Mouse (Mus musculus): Measurements from ENCODE around the gene Dhfr. TPM values are rescaled to one million over a fixed set of nuclear protein-coding genes. Genes with fewer than 3 reads are reported as not detected.

The Dhfr gene
- polyA plus RNA-seq, 1 experiment from 2014 or later, result 11.7 TPM

DNA sequence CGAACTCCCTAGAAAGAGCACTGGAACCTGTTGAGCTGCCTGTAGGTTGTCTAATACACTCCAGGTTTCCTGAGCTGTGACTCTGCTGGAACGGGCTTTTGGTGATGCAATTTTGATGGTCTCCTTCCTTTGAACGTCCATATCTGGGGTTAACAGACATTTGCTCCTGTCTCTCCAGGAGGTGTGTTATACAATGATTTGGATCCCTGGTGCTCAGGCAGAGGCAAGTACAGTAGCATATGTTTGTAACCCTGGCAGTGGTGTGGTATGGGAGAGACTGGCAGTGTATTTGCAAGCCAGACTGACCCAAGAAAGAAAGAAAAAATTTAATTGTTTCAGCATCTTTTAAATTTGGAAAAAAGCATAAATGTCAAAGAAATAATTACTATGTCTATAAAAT, 32.8 kb downstream of the Dhfr start:
- no peaks in the 10 kb centered on the region for H3K9me3 ChIP-seq (ENCODE audit: control insufficient read depth, low read length)
- no peak overlapping the region for H3K4me2 ChIP-seq (ENCODE audit: low read length)
- no peaks in the 10 kb centered on the region for H3K27me3 ChIP-seq (ENCODE audit: control insufficient read depth, insufficient read depth, low read length)
- 80% methylated on average over 3 of the region's 3 CpGs for WGBS
- H3K9ac ChIP-seq (ENCODE audit: low read length), result no peak overlapping the region
- H3K4me1 ChIP-seq (ENCODE audit: control insufficient read depth in 2 of 2, insufficient read depth in 2 of 2, low read length in 2 of 2), result no peaks in the 10 kb centered on the region
- ATAC-seq (ENCODE audit: insufficient number of reproducible peaks, insufficient read depth, low FRiP score, low read depth), result no peak
- H3K4me3 ChIP-seq (ENCODE audit: control insufficient read depth in 1 of 2, insufficient read depth in 1 of 2, low read depth in 1 of 2, low read length in 2 of 2), result no peak overlapping the region
- H3K36me3 ChIP-seq (ENCODE audit: control insufficient read depth, insufficient read depth, low read length), result 0 out of 2 replicates have a peak, but pooled peaks cover 3% of the 10 kb centered on the region
- no peak overlapping the region for H3K27ac ChIP-seq (replicated peaks in 1 of 2; ENCODE audit: control insufficient read depth in 1 of 2, insufficient read depth in 1 of 2, low read depth in 2 of 2, low read length in 2 of 2)

DNA sequence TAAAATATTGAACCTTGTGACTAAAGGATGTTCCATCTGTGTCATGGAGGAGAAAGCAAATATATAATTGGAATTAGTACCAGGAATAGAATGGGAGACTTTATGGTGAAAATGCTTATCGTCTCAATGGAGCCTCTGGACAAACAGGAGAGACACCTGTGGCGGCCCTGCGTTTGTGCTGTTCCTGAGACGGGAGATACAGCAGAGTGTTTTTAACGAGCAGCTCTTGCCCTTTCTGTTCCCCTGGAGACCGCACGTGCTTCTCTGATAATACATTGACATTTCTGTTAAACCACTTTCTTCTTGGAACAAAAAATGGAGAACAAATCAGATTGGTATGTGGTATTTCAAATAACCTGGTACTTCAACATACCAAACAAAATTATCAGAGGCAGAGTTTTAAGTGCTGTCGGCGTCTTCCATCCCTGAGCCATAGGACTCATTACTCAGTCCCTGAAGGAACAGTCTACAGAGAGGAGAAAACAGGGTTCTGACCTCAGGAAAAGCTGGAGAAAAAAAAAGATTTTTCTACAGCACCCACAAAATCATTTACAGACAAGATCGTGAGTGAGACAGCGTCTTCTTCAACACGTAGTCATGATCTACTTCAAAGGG, 38.6 kb downstream of the Dhfr start:
- ATAC-seq (ENCODE audit: insufficient number of reproducible peaks, insufficient read depth, low FRiP score, low read depth), result no peak
- no peaks in the 10 kb centered on the region for H3K9me3 ChIP-seq (ENCODE audit: control insufficient read depth, low read length)
- no peaks in the 10 kb centered on the region for H3K4me1 ChIP-seq (ENCODE audit: control insufficient read depth in 2 of 2, insufficient read depth in 2 of 2, low read length in 2 of 2)
- no peaks in the 10 kb centered on the region for H3K36me3 ChIP-seq (ENCODE audit: control insufficient read depth, insufficient read depth, low read length)
- H3K27me3 ChIP-seq (ENCODE audit: control insufficient read depth, insufficient read depth, low read length), result no peaks in the 10 kb centered on the region
- H3K4me3 ChIP-seq (ENCODE audit: control insufficient read depth in 1 of 2, insufficient read depth in 1 of 2, low read depth in 1 of 2, low read length in 2 of 2), result no peak overlapping the region
- no peak overlapping the region for H3K9ac ChIP-seq (ENCODE audit: low read length)
- WGBS, result 72% methylated on average over 12 of the region's 12 CpGs
- H3K27ac ChIP-seq (replicated peaks in 1 of 2; ENCODE audit: control insufficient read depth in 1 of 2, insufficient read depth in 1 of 2, low read depth in 2 of 2, low read length in 2 of 2), result no peak overlapping the region
- H3K4me2 ChIP-seq (ENCODE audit: low read length), result no peak overlapping the region

DNA sequence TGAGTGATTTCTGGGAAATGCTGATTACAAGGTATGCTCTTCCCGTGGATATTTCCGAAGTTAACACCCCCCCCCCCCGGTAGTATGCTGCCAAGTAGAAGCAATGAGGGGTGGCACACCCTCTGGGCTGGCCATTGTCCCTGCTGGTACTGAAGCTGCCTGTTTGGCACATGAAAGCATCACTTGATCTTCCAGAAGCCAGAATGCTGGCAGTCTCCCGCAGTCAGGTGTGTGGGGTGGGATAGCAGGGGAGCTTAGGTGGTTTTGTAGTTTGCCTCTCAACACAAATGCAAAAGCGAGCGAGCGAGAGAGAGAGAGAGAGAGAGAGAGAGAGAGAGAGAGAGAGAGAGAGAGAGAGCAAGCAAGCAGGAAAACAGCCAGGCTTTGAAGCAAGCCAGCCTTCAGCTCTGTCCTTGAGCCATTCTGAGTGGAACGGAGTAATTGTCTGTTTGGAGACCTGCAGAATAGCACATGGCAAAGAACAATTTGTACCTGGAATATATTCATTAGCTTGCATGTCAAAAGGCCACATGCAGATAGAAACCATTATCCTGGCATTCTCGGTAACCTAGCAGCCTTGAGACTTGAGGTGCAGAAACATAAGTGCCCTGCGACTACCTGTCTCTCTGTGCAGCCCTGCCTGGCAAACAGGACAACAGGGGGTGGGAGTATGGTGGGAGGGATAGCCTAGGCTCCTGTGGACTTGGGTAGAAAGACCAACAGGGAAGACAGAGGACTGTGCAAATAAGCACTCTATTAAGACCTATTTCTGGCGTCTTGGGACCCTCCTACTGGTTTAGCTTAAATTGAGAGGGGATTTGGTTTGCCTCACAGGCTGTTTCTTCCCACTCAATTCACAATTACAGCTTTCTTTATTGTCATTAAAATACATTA, 44.2 kb downstream of the Dhfr start:
- Histone ChIP-seq H3K27ac (replicated peaks in 1 of 2; ENCODE audit: control insufficient read depth in 1 of 2, insufficient read depth in 1 of 2, low read depth in 2 of 2, low read length in 2 of 2) (no peak overlapping the region), H3K4me1 (ENCODE audit: control insufficient read depth in 2 of 2, insufficient read depth in 2 of 2, low read length in 2 of 2) (no peaks in the 10 kb centered on the region), H3K4me3 (ENCODE audit: control insufficient read depth in 1 of 2, insufficient read depth in 1 of 2, low read depth in 1 of 2, low read length in 2 of 2) (no peak overlapping the region), H3K36me3 (ENCODE audit: control insufficient read depth, insufficient read depth, low read length) (no peaks in the 10 kb centered on the region), H3K27me3 (ENCODE audit: control insufficient read depth, insufficient read depth, low read length) (no peaks in the 10 kb centered on the region), H3K9ac (ENCODE audit: low read length) (no peak overlapping the region), H3K9me3 (ENCODE audit: control insufficient read depth, low read length) (no peaks in the 10 kb centered on the region), H3K4me2 (ENCODE audit: low read length) (no peak overlapping the region)
- WGBS, result 72% methylated on average over 11 of the region's 11 CpGs
- ATAC-seq (ENCODE audit: insufficient number of reproducible peaks, insufficient read depth, low FRiP score, low read depth), result no peak

DNA sequence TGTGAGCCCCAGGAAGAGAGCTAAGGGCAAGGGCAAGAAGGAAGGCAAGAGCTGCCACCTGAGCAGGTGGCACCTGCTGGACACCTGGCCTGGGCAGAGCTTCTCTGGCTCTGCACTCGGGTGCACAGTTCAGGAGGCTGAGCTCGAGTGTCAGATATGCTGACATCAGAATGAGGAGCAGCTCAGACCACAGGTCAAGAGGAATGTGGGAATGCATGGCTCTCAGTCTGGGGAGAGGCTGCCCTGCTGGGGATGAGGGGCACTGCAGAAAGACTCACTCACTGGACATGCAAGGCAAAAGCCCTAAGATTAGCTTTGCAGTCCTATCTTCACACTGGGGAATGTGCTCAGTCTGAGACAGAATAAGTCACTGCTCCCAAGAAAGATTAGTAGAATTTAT, 47.5 kb downstream of the Dhfr start:
- H3K9me3 ChIP-seq (ENCODE audit: control insufficient read depth, low read length), result no peaks in the 10 kb centered on the region
- no peak overlapping the region for H3K4me2 ChIP-seq (ENCODE audit: low read length)
- H3K36me3 ChIP-seq (ENCODE audit: control insufficient read depth, insufficient read depth, low read length), result no peaks in the 10 kb centered on the region
- no peak overlapping the region for H3K27ac ChIP-seq (replicated peaks in 1 of 2; ENCODE audit: control insufficient read depth in 1 of 2, insufficient read depth in 1 of 2, low read depth in 2 of 2, low read length in 2 of 2)
- H3K27me3 ChIP-seq (ENCODE audit: control insufficient read depth, insufficient read depth, low read length), result no peaks in the 10 kb centered on the region
- H3K4me1 ChIP-seq (ENCODE audit: control insufficient read depth in 2 of 2, insufficient read depth in 2 of 2, low read length in 2 of 2), result no peaks in the 10 kb centered on the region
- 29% methylated on average over 2 of the region's 2 CpGs for WGBS
- ATAC-seq (ENCODE audit: insufficient number of reproducible peaks, insufficient read depth, low FRiP score, low read depth), result no peak
- no peak overlapping the region for H3K4me3 ChIP-seq (ENCODE audit: control insufficient read depth in 1 of 2, insufficient read depth in 1 of 2, low read depth in 1 of 2, low read length in 2 of 2)
- no peak overlapping the region for H3K9ac ChIP-seq (ENCODE audit: low read length)

DNA sequence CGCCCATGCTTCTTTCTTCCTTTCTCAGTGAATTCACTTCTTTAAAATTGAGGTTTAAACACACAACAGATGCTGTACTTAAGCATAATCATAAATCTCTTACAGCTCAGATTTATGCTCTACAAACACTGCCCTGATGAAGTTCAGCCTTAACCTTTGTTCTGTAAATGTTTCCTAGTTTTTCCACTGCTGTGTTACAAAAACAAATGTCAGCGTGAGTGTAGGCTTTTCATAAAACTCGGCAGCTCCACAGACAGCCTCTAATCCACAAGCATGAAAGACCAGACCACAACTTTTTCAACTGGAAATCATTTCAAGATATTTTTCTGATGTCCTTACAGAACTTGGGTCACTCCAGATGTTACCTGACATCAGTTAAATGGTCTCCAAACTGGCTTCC, 49.0 kb downstream of the Dhfr start:
- Histone ChIP-seq H3K27ac (replicated peaks in 1 of 2; ENCODE audit: control insufficient read depth in 1 of 2, insufficient read depth in 1 of 2, low read depth in 2 of 2, low read length in 2 of 2) (no peak overlapping the region), H3K27me3 (ENCODE audit: control insufficient read depth, insufficient read depth, low read length) (no peaks in the 10 kb centered on the region), H3K4me1 (ENCODE audit: control insufficient read depth in 2 of 2, insufficient read depth in 2 of 2, low read length in 2 of 2) (no peaks in the 10 kb centered on the region), H3K9ac (ENCODE audit: low read length) (no peak overlapping the region), H3K4me2 (ENCODE audit: low read length) (no peak overlapping the region), H3K4me3 (ENCODE audit: control insufficient read depth in 1 of 2, insufficient read depth in 1 of 2, low read depth in 1 of 2, low read length in 2 of 2) (no peak overlapping the region), H3K36me3 (ENCODE audit: control insufficient read depth, insufficient read depth, low read length) (no peaks in the 10 kb centered on the region), H3K9me3 (ENCODE audit: control insufficient read depth, low read length) (no peaks in the 10 kb centered on the region)
- WGBS, result 69% methylated on average over 3 of the region's 3 CpGs
- no peak for ATAC-seq (ENCODE audit: insufficient number of reproducible peaks, insufficient read depth, low FRiP score, low read depth)

DNA sequence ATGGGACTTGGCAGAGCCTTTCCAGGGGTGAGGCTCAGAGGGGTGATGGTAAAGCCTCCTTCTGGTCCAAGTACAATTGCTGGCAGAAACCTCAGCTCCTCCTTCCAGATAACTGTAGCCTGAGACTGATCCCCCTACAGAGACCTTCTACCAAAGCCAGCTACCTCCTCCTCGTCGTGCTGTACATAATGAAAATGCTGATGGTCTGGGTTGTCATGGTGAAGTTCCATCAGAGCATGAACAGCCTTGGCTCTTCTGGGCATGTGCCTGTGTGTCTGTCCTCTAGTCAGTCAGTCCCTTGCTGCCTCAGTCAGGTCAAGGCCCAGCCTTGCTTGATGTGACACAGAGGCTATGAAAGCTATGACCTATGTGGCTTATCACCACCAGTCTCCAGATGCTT, 56.0 kb downstream of the Dhfr start:
- Histone ChIP-seq H3K27ac (replicated peaks in 1 of 2; ENCODE audit: control insufficient read depth in 1 of 2, insufficient read depth in 1 of 2, low read depth in 2 of 2, low read length in 2 of 2) (no peak overlapping the region), H3K9me3 (ENCODE audit: control insufficient read depth, low read length) (no peaks in the 10 kb centered on the region), H3K9ac (ENCODE audit: low read length) (no peak overlapping the region), H3K4me1 (ENCODE audit: control insufficient read depth in 2 of 2, insufficient read depth in 2 of 2, low read length in 2 of 2) (no peaks in the 10 kb centered on the region), H3K36me3 (ENCODE audit: control insufficient read depth, insufficient read depth, low read length) (no peaks in the 10 kb centered on the region), H3K4me2 (ENCODE audit: low read length) (no peak overlapping the region), H3K4me3 (ENCODE audit: control insufficient read depth in 1 of 2, insufficient read depth in 1 of 2, low read depth in 1 of 2, low read length in 2 of 2) (no peak overlapping the region), H3K27me3 (ENCODE audit: control insufficient read depth, insufficient read depth, low read length) (no peaks in the 10 kb centered on the region)
- WGBS, result 71% methylated on average over 2 of the region's 2 CpGs
- no peak for ATAC-seq (ENCODE audit: insufficient number of reproducible peaks, insufficient read depth, low FRiP score, low read depth)

DNA sequence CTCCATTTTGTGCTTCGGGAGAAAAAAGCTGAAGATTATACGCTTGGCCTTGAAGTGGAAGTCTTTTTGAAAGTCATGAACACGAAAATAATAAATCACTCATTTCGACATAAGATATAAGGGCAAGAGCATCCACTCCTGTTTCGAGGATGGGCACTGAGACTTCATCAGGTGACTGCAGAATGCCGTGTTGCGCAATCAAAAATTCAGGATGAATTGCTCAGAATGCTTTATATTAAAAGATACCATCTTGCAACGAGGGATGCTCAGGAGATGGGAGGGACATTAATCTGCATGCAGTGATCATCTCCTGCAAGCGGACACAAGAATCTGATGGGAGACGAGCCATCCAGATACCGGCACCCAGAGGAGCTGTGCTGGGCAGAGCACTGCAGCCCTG, 65.1 kb downstream of the Dhfr start:
- no peak overlapping the region for H3K9ac ChIP-seq (ENCODE audit: low read length)

More for the DNA sequence above, 65.1 kb downstream of the Dhfr start:
- H3K9me3 ChIP-seq (ENCODE audit: control insufficient read depth, low read length), result no peaks in the 10 kb centered on the region
- H3K4me1 ChIP-seq (ENCODE audit: control insufficient read depth in 2 of 2, insufficient read depth in 2 of 2, low read length in 2 of 2), result no peaks in the 10 kb centered on the region
- no peaks in the 10 kb centered on the region for H3K36me3 ChIP-seq (ENCODE audit: control insufficient read depth, insufficient read depth, low read length)
- peaks cover 21% of the 10 kb centered on the region for H3K27me3 ChIP-seq (ENCODE audit: control insufficient read depth, insufficient read depth, low read length)
- no peak overlapping the region for H3K4me2 ChIP-seq (ENCODE audit: low read length)
- 79% methylated on average over 11 of the region's 11 CpGs for WGBS
- no peak overlapping the region for H3K27ac ChIP-seq (replicated peaks in 1 of 2; ENCODE audit: control insufficient read depth in 1 of 2, insufficient read depth in 1 of 2, low read depth in 2 of 2, low read length in 2 of 2)
- no peak for ATAC-seq (ENCODE audit: insufficient number of reproducible peaks, insufficient read depth, low FRiP score, low read depth)
- H3K4me3 ChIP-seq (ENCODE audit: control insufficient read depth in 1 of 2, insufficient read depth in 1 of 2, low read depth in 1 of 2, low read length in 2 of 2), result no peak overlapping the region

Measured in heart, embryonic 14.5 days (tissue).